Mouse (Mus musculus): ENCODE data around the gene Sh3bgr.

GRCm38 (mm10) chr16:96210856-96211255 is 10.6 kb downstream of the Sh3bgr start:
- TF ChIP-seq CTCF (IDR thresholded peaks at IDR 0.05; ENCODE audit: insufficient read depth, low read length): no peak
- TF ChIP-seq POLR2A (IDR thresholded peaks at IDR 0.05; ENCODE audit: borderline replicate concordance, extremely low read depth, low read depth, low read length): no peak
